Mouse (Mus musculus) gastrocnemius, adult 2 months (tissue): ENCODE measurements around the gene Snhg11. TPM values are rescaled to one million over a fixed set of nuclear protein-coding genes. Genes with fewer than 3 reads are reported as not detected.
A peak's percentile ranks its signal among the peaks of the same experiment; 100 is the strongest.

ENCODE experiments used
- DNase-seq: peaks from one replicate; pipeline ENCODE4 v3.0.0; 2022
- H3K27ac ChIP-seq: fragments of 200-600 bp; 2 replicates; pipeline ENCODE4 v1.8.1; 2022; ENCODE audit warnings: mild to moderate bottlenecking
- H3K4me3 ChIP-seq: fragments of 200-600 bp; 2 replicates; pipeline ENCODE4 v1.8.1; 2022; ENCODE audit warnings: mild to moderate bottlenecking, moderate library complexity
- CTCF ChIP-seq: fragments of 200-600 bp; IDR thresholded peaks from 2 replicates; pipeline ENCODE4 v1.8.1; 2022; ENCODE audit warnings: antibody characterized with exemption, mild to moderate bottlenecking, moderate library complexity
- intact Hi-C: fragments of 180-260 bp; cut with DNase I; formaldehyde crosslinking; loops from one replicate; pipeline ENCODE4 v1.15.1; 2025
- total RNA-seq, 2 experiments: library from RNA; stranded (reverse); gene quantifications; 2 replicates each; pipeline ENCODE4 v1.2.3; 2021

Gene Snhg11
- total RNA-seq, 2 experiments from 2014 or later = 0.17 TPM; not detected in 1

DNA sequence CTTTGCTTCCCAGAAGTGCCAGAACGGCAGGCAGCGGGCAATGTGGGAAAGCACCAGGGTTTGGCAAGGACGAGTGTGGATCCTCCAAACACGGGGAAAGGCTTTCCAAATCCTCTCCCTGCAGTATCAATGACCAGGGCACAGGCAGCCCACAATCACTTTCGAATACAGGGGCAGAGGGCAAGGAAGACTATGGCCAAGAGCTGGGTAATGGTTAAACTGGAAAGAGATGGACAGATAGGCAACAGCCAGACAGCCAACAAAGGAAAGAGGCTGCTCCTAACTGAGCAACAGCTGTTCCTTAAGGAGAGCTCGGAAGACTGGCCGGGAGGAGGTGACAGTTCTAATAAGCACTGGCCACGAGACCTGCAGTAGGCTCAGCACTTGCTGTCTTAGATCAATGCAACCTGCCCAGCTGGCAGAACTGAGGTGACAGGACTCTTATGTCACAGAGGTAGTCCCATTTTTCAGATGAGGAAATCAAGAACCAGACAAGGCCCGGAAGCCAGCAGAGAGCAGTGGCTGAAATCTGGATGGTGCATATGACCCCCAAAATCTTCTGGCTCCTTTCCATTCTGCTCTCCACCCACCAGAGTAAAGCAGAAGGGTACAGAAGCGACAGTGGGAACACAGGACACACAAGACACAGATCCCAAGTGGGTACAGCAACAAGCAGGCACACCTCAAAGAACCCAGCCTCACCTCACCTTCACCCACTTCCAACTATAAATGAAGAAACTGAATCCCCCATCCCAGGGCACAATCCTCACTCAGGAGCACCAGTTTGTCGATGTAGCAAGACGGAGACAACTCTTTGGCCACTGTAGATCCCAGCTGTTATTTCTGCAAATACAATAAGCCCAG lies 15.4 kb upstream of the Snhg11 start:
- Histone ChIP-seq H3K4me3 (peak overlapping the region; percentile 82), H3K27ac (no peak overlapping the region)
- TF ChIP-seq CTCF = no peak
- intact Hi-C loops = no loop called here
- no peak for DNase-seq

- intact Hi-C loops = no loop called here
These were observed 14.4 kb upstream of the Snhg11 start for GRCm38 (mm10) chr2:158360873-158361677.

DNA sequence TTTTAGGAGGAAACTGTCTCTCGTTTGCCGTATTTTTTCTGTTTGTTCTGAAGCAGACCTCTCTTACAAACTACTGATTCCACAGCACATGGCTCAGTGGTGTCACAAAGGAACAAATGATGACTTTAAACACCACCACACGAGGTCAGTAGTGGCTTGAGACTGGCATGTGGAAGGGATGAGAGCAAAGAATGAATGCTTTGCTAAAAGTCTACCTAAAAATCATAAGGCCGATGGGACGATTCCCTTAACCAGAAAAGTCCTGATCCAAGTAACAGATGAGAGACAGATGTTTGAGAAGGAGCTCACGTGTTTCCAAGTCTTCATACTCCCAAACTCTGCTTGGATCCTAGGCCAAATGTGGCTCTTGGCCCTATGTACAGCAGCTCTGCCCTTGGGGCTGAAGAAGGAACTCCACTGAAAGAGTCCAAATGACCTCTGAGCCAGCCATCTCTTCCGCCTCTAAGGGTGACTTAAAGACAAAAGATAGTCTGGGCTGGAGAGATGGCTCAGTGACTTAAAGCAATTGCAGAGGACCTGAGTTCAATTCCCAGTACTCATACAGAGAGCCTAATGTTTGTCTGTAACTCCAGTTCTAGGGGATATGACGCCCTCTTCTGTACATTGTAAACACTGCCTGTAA lies 13.6 kb upstream of the Snhg11 start:
- TF ChIP-seq CTCF = peak; percentile 22; the same call in 1 of the 2 replicates
- peak overlapping the region; percentile 82 for H3K27ac ChIP-seq
- intact Hi-C loops = no loop called here
- no peak for DNase-seq
- peak overlapping the region; percentile 82 for H3K4me3 ChIP-seq

More at GRCm38 (mm10) chr2:158360873-158361677, 14.4 kb upstream of the Snhg11 start:
- Histone ChIP-seq H3K4me3 (peak overlapping the region; percentile 82), H3K27ac (peak overlapping the region; percentile 82)
- peak; percentile 86 for TF ChIP-seq CTCF
- peak; percentile 87 for DNase-seq

GRCm38 (mm10) chr2:158364175-158364574 lies 11.3 kb upstream of the Snhg11 start:
- no peak for DNase-seq
- TF ChIP-seq CTCF = no peak
- intact Hi-C loops = no loop called here
- Histone ChIP-seq H3K27ac (no peak overlapping the region), H3K4me3 (no peak overlapping the region)

DNA sequence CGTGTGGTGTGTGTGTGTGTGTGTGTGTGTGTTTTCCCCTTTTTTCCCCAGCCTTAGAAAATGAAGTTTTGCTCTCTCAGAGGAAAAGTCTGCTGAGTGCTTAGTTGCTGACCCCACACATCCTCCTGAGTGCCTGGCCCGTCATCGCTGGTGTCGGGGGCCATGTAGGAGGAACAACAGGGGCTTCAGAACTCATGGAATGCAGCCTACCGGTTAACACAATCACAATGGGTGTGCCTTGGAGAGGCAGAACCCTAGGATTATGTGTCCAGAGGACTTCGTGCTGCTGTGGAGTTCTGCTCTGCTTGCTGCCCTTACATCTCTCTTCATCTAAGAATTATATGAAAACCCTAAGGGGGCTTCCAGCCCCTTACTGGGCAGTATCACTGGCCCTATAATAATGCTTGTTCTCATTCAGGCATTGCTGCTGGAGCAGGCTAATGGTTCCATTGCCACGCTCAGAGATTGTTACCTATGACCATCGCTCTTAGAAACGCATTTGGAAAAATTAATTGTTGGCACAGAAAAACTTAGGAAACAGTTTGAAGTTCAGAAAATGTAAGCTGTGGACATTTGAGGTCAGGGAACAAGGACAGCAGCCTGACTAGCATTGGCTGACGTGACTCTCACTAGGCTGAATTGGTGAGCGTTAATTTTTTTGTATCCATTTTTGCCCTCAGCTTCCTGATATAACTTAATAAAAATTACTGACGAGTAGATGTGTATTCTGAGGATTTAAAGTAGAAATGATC lies 10.2 kb upstream of the Snhg11 start:
- no peak for DNase-seq
- intact Hi-C loops = no loop called here
- no peak for TF ChIP-seq CTCF
- Histone ChIP-seq H3K27ac (no peak overlapping the region), H3K4me3 (no peak overlapping the region)

DNA sequence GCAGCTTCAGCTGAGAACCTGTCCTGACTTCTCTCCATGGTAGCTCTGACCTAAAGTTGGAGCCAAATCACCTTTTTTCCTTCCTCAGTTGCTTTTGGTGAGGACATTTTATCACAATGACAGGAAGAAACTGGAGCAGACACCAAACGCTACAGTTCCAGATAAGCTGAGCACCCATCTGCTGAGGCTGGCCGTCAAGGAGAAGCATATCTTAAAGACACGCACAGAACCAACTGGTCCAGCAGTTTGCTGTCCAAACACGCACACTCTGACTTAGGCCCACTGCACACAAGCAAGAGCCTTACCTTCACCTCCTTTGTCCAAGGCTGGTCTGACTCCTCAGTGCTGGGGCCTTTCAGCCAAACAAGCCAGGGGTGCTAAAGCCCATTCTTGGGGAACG lies 7.8 kb upstream of the Snhg11 start:
- no peak overlapping the region for H3K27ac ChIP-seq
- no peak overlapping the region for H3K4me3 ChIP-seq
- intact Hi-C loops = no loop called here
- no peak for DNase-seq
- TF ChIP-seq CTCF = no peak

DNA sequence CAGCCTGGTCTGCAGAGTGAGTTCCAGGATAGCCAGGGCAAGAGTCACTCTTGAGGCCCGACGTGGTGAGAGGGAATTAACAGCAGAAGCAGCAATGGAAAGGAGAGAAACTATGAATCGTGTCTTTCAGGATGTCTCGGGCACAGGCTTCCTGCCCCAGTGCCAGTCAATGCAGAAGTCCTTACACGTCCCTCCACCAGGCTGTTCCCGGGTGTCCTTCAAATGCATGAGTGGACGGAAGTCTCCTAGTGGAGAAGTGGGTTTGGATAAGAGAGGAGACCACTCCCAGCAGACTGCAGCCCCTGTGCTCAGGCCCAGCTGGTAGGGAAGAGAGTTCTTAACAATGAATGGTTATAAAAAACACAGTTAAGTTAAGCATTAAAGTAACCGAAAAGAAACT lies 7.1 kb upstream of the Snhg11 start:
- no peak overlapping the region for H3K27ac ChIP-seq
- no peak for DNase-seq
- intact Hi-C loops = no loop called here
- TF ChIP-seq CTCF = no peak
- no peak overlapping the region for H3K4me3 ChIP-seq

- H3K4me3 ChIP-seq = no peak overlapping the region
- intact Hi-C loops = no loop called here
- TF ChIP-seq CTCF = no peak
- no peak overlapping the region for H3K27ac ChIP-seq
- DNase-seq = no peak
These were observed 5.8 kb upstream of the Snhg11 start for GRCm38 (mm10) chr2:158369474-158370172.

DNA sequence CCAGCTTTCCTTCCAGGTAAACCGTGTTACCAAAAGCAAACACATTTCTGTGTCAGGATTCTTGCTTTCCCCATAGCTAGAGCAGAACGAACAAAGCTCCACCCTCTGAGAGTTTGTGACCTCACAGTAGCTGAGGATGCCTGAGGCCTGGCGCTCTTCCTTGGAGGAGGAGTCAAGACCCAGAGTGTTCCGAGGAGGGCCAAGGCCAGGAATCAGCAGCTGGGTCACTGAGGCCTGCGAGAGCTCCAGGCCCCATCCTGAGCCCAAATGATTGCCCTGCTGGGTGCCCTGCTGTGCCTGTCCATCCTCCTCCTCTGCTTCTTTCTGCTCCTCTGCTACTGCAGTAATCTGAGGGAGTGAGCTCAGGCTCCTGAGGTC lies 5.3 kb upstream of the Snhg11 start:
- no peak for TF ChIP-seq CTCF
- intact Hi-C loops = no loop called here
- Histone ChIP-seq H3K4me3 (no peak overlapping the region), H3K27ac (no peak overlapping the region)
- peak; percentile 30 for DNase-seq

GRCm38 (mm10) chr2:158373061-158373460 lies 2.4 kb upstream of the Snhg11 start:
- no peak for TF ChIP-seq CTCF
- H3K27ac ChIP-seq = no peak overlapping the region
- H3K4me3 ChIP-seq = no peak overlapping the region
- intact Hi-C loops = no loop called here
- DNase-seq = no peak

GRCm38 (mm10) chr2:158373516-158373915 lies 1.9 kb upstream of the Snhg11 start:
- Histone ChIP-seq H3K4me3 (no peak overlapping the region), H3K27ac (no peak overlapping the region)
- no peak for TF ChIP-seq CTCF
- no peak for DNase-seq
- intact Hi-C loops = no loop called here
